Mouse (Mus musculus) heart, embryonic 12.5 days (tissue): ENCODE data around the gene Gm12184. TPM values are rescaled to one million over a fixed set of nuclear protein-coding genes. Genes with fewer than 3 reads are reported as not detected.
A peak's percentile ranks its signal among the peaks of the same experiment; 100 is the strongest.

Source experiments
- ATAC-seq: fragments of 200-750 bp; cut with Nextera tagmentation; 2 replicates; pipeline ENCODE4 v1.8.0; 2017; ENCODE audit warnings: moderate TSS enrichment, moderate library complexity; ENCODE audit not compliant: insufficient number of reproducible peaks, low FRiP score
- H3K27ac ChIP-seq: fragments of 300-500 bp; sonication (generic); 2 replicates; pipeline ENCODE4 v1.5.1; 2016; ENCODE audit warnings: mild to moderate bottlenecking, moderate library complexity; ENCODE audit not compliant: poor library complexity, severe bottlenecking
- H3K27me3 ChIP-seq: fragments of 300-500 bp; sonication (generic); replicated peaks from 2 replicates; pipeline ENCODE4 v1.6.1; 2016; ENCODE audit warnings: mild to moderate bottlenecking, moderate library complexity
- H3K36me3 ChIP-seq: fragments of 300-500 bp; sonication (generic); 2 replicates; pipeline ENCODE4 v1.6.1; 2016; ENCODE audit warnings: mild to moderate bottlenecking, moderate library complexity
- H3K4me1 ChIP-seq: fragments of 300-500 bp; sonication (generic); replicated peaks from 2 replicates; pipeline ENCODE4 v1.6.1; 2016; ENCODE audit warnings: mild to moderate bottlenecking
- H3K4me2 ChIP-seq: fragments of 300-500 bp; sonication (generic); 2 replicates; pipeline ENCODE4 v1.6.1; 2016; ENCODE audit warnings: mild to moderate bottlenecking, moderate library complexity
- H3K4me3 ChIP-seq: fragments of 300-500 bp; sonication (generic); 2 replicates; pipeline ENCODE4 v1.5.1; 2016; ENCODE audit warnings: mild to moderate bottlenecking
- H3K9ac ChIP-seq: fragments of 300-500 bp; sonication (generic); 2 replicates; pipeline ENCODE4 v1.6.1; 2016; ENCODE audit warnings: mild to moderate bottlenecking, moderate library complexity
- H3K9me3 ChIP-seq: fragments of 300-500 bp; sonication (generic); replicated peaks from 2 replicates; pipeline ENCODE4 v1.6.1; 2016; ENCODE audit warnings: mild to moderate bottlenecking, moderate library complexity
- WGBS: fragments of 180-500 bp; shearing (Covaris S2); methylation state at CpG from one replicate; pipeline ENCODE4 v1.1.7; 2016; 5-methylcytosine and 5-hydroxymethylcytosine counted together
- polyA plus RNA-seq: library from polyadenylated mRNA; unstranded; fragments of >200 nt; fragmentation: Nextera tagmentation; extraction: Ambion mirVana; gene quantifications from 2 replicates; pipeline ENCODE4 v1.2.1, GENCODE M21; 2016

Gm12184 gene
- polyA plus RNA-seq, 1 experiment from 2014 or later, result 5.3 TPM

DNA sequence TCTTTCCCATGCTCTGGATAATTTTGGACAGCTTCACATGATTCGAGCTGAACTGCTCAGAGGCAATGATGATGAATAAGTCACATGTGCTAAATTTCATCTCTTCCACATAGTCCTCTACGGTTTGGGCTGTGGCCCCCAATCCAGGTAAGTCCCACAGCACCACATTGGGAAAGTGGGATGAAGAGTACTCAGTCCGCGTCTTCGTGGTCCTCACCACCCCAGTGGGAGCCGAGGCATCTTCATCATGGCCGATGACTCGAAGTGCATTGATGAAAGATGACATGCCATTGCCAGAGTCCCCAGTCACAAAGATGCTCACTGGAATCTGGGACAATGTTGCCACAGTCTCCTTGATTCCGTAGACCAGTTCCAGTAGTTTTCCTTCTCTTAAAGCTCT is 40.0 kb upstream of the Gm12184 start:
- H3K27me3 ChIP-seq, result no peaks in the 10 kb centered on the region
- no peak overlapping the region for H3K9ac ChIP-seq
- H3K4me3 ChIP-seq, result no peak overlapping the region
- H3K9me3 ChIP-seq, result no peaks in the 10 kb centered on the region
- H3K27ac ChIP-seq, result no peak overlapping the region
- H3K4me2 ChIP-seq, result no peak overlapping the region
- no peak for ATAC-seq
- H3K36me3 ChIP-seq, result peaks cover 11% of the 10 kb centered on the region
- WGBS, result 90% methylated on average over 9 of the region's 9 CpGs
- peaks cover 21% of the 10 kb centered on the region for H3K4me1 ChIP-seq

- H3K9ac ChIP-seq, result no peak overlapping the region
- H3K4me3 ChIP-seq, result no peak overlapping the region
- WGBS, result 85% methylated on average over 3 of the region's 3 CpGs
- no peaks in the 10 kb centered on the region for H3K9me3 ChIP-seq
- H3K27ac ChIP-seq, result no peak overlapping the region
- peaks cover 11% of the 10 kb centered on the region for H3K36me3 ChIP-seq
- H3K4me2 ChIP-seq, result no peak overlapping the region
- peaks cover 2% of the 10 kb centered on the region for H3K4me1 ChIP-seq
- H3K27me3 ChIP-seq, result 0 out of 2 replicates have a peak, but pooled peaks cover 8% of the 10 kb centered on the region
- no peak for ATAC-seq
These were observed 37.4 kb upstream of the Gm12184 start for GRCm38 (mm10) chr11:48863808-48864207.

DNA sequence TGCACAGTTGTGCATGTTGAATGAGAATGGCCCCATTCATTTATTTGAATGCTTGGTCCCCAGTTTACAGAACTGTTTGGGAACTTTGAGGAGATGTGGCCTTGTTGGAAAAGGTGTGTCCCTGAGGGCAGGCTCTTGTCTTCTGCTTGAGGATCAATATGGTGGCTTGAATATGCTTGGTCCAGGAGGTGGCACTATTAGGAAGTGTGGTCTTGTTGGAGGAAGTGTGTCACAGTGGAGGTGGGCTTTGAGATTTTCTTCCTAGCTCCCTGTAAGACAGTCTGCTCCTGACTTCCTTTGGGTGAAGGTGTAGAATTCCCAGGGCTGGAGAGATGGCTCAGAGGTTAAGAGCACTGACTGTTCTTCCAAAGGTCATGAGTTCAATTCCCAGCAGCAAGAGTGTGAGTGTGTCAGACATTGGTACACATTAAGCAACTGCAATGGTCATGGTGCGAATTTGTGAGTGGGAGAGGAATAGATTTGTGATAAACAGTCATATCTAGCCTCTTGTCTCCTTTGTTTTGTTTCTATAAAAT is 36.4 kb upstream of the Gm12184 start:
- H3K27ac ChIP-seq, result no peak overlapping the region
- 77% methylated on average over 1 of the region's 1 CpGs for WGBS
- H3K4me2 ChIP-seq, result no peak overlapping the region
- no peak overlapping the region for H3K9ac ChIP-seq
- H3K9me3 ChIP-seq, result no peaks in the 10 kb centered on the region
- H3K4me3 ChIP-seq, result no peak overlapping the region
- ATAC-seq, result no peak
- 0 out of 2 replicates have a peak, but pooled peaks cover 8% of the 10 kb centered on the region for H3K27me3 ChIP-seq
- H3K36me3 ChIP-seq, result peaks cover 11% of the 10 kb centered on the region
- H3K4me1 ChIP-seq, result peaks cover 5% of the 10 kb centered on the region; the same call in 1 of the 2 replicates

DNA sequence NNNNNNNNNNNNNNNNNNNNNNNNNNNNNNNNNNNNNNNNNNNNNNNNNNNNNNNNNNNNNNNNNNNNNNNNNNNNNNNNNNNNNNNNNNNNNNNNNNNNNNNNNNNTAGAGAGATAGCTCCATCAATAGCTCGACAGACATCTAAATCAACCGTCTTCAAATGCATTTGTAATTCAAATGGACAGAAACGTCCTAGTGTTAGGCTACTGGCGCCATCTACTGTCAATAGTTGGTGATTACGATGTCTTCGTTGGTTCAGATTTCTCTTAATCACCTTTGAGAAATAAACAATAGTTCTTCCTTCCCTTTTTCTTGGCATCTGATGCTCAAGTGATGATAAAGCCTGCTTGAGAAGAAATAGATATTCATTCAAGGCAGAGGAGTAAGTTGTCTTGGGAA is 32.6 kb upstream of the Gm12184 start:
- WGBS, result under 1% methylated on average over 6 of the region's 6 CpGs
- H3K4me3 ChIP-seq, result peak overlapping the region; percentile 63; the same call in 1 of the 2 replicates
- H3K4me1 ChIP-seq, result peaks cover 18% of the 10 kb centered on the region
- peak overlapping the region; percentile 89 for H3K4me2 ChIP-seq
- H3K27me3 ChIP-seq, result 0 out of 2 replicates have a peak, but pooled peaks cover 8% of the 10 kb centered on the region
- no peaks in the 10 kb centered on the region for H3K36me3 ChIP-seq
- no peak overlapping the region; the same call in 1 of the 2 replicates for H3K9ac ChIP-seq
- H3K9me3 ChIP-seq, result no peaks in the 10 kb centered on the region
- ATAC-seq, result no peak
- no peak overlapping the region for H3K27ac ChIP-seq

DNA sequence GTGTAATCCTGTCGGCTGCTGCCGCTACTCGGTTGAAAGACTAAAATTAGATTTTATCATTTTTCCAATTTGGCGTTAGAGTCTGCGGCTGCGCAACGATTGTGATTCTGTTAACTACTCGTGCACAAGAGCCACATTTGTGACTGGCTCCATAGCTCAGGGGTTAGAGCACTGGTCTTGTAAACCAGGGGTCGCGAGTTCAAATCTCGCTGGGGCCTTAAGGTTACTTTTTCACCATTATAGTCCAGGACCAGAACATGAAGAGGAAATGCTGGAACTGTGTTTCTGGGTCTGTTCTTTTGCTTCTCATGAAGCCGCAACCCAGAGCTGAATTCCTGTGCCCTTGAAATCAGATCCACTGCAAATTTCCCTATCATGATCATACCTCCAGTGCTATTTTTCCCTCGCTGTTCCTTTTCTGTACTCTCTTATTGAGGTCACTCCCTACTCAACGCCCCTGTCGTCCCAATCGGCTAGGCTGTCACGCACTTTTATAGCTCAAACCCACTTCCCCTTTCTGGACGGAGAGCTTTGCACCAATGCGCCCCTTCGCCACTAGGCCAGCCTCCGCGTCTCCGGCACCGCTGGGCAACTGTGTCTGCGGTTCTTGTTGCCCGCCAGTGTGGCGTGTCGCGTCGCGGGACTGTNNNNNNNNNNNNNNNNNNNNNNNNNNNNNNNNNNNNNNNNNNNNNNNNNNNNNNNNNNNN is 27.2 kb upstream of the Gm12184 start:
- Histone ChIP-seq H3K9me3 (no peaks in the 10 kb centered on the region), H3K36me3 (no peaks in the 10 kb centered on the region), H3K4me1 (peaks cover 26% of the 10 kb centered on the region), H3K27ac (no peak overlapping the region), H3K27me3 (peaks cover 4% of the 10 kb centered on the region), H3K4me3 (peak overlapping the region; percentile 63), H3K4me2 (peak overlapping the region; percentile 89), H3K9ac (peak overlapping the region; percentile 73)
- ATAC-seq, result peak; percentile 71
- WGBS, result under 1% methylated on average over 31 of the region's 31 CpGs

GRCm38 (mm10) chr11:48852624-48853473 is 26.4 kb upstream of the Gm12184 start:
- WGBS, result 4% methylated on average over 23 of the region's 23 CpGs
- no peak for ATAC-seq
- no peaks in the 10 kb centered on the region for H3K9me3 ChIP-seq

GRCm38 (mm10) chr11:48852190-48852589 is 25.7 kb upstream of the Gm12184 start:
- Histone ChIP-seq H3K27ac (no peak overlapping the region), H3K27me3 (peaks cover 11% of the 10 kb centered on the region), H3K4me2 (peak overlapping the region; percentile 89), H3K9me3 (no peaks in the 10 kb centered on the region), H3K9ac (no peak overlapping the region), H3K36me3 (no peaks in the 10 kb centered on the region), H3K4me1 (peaks cover 21% of the 10 kb centered on the region), H3K4me3 (peak overlapping the region; percentile 63)
- 70% methylated on average over 4 of the region's 4 CpGs for WGBS
- no peak for ATAC-seq

More at GRCm38 (mm10) chr11:48852624-48853473, 26.4 kb upstream of the Gm12184 start:
- Histone ChIP-seq H3K4me3 (peak overlapping the region; percentile 63), H3K36me3 (no peaks in the 10 kb centered on the region), H3K27ac (no peak overlapping the region), H3K4me2 (peak overlapping the region; percentile 89), H3K4me1 (peaks cover 21% of the 10 kb centered on the region), H3K27me3 (peaks cover 11% of the 10 kb centered on the region), H3K9ac (peak overlapping the region; percentile 62)

- H3K36me3 ChIP-seq, result no peaks in the 10 kb centered on the region
- WGBS, result 77% methylated on average over 4 of the region's 4 CpGs
- no peak overlapping the region for H3K9ac ChIP-seq
These were observed 25.0 kb upstream of the Gm12184 start for GRCm38 (mm10) chr11:48851270-48851995.

DNA sequence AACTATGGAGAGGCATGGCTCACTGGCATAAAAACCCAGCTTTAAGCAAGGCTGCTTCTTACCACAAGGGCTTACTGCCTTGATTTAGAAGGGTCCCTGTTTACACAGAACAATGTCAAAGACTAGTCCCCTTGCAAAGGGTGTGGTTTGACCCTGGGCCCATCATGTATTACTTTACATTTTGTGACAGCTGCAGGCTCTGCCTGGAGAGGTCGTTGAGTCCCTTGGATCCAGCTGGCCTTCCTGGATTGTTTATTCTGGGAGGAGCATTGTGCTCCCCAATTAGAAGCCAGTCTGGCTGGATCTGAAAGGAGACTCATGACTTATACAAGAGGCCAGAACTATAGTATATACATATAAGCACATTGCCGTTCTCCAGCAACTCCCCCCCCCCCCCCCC is 23.8 kb upstream of the Gm12184 start:
- no peak overlapping the region for H3K4me3 ChIP-seq
- no peaks in the 10 kb centered on the region for H3K9me3 ChIP-seq
- no peaks in the 10 kb centered on the region for H3K36me3 ChIP-seq
- H3K4me2 ChIP-seq, result peak overlapping the region; percentile 50; the same call in 1 of the 2 replicates
- H3K9ac ChIP-seq, result no peak overlapping the region
- H3K27me3 ChIP-seq, result peaks cover 14% of the 10 kb centered on the region
- H3K27ac ChIP-seq, result no peak overlapping the region
- H3K4me1 ChIP-seq, result peaks cover 21% of the 10 kb centered on the region
- 63% methylated on average over 2 of the region's 2 CpGs for WGBS
- no peak for ATAC-seq

More at GRCm38 (mm10) chr11:48851270-48851995, 25.0 kb upstream of the Gm12184 start:
- no peak overlapping the region for H3K4me2 ChIP-seq
- H3K4me1 ChIP-seq, result peaks cover 21% of the 10 kb centered on the region
- H3K27me3 ChIP-seq, result peaks cover 11% of the 10 kb centered on the region
- H3K4me3 ChIP-seq, result no peak overlapping the region
- H3K9me3 ChIP-seq, result no peaks in the 10 kb centered on the region
- ATAC-seq, result no peak
- no peak overlapping the region for H3K27ac ChIP-seq

DNA sequence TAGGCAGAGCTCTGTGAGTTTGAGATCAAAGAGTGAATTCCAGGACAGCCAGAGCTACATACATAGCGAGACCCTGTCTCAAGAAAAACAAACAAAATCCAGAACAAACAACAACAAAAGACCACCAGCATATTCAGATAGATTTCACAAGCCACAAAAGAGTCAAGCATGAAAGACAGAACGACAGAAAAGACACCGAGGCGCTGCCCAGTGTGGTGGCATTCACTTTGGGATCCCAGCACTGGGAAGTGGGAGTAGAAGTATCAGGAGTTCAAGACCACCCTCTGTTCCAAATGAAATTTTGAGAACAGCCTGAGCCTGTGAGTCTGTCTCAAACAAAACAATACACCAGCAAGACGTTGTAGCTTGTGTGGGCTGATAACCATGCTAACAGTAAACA is 20.4 kb upstream of the Gm12184 start:
- no peak overlapping the region for H3K9ac ChIP-seq
- H3K9me3 ChIP-seq, result no peaks in the 10 kb centered on the region
- H3K4me2 ChIP-seq, result no peak overlapping the region
- no peak overlapping the region for H3K27ac ChIP-seq
- H3K27me3 ChIP-seq, result peaks cover 23% of the 10 kb centered on the region
- no peak for ATAC-seq
- no peaks in the 10 kb centered on the region for H3K4me1 ChIP-seq
- 59% methylated on average over 5 of the region's 5 CpGs for WGBS
- H3K4me3 ChIP-seq, result no peak overlapping the region
- H3K36me3 ChIP-seq, result no peaks in the 10 kb centered on the region
